Mouse (Mus musculus) neural tube, embryonic 11.5 days (tissue): ENCODE measurements around the gene Dlgap1. TPM values are rescaled to one million over a fixed set of nuclear protein-coding genes. Genes with fewer than 3 reads are reported as not detected.
"Not testable (repeated sequence)": the region's sequence is repeated elsewhere in the genome, so short reads cannot be mapped to it uniquely, and the experiment has no call there.

Source experiments
- ATAC-seq: fragments of 200-750 bp; cut with Nextera tagmentation; 2 replicates; pipeline ENCODE4 v1.8.0; 2017; ENCODE audit warnings: moderate number of reproducible peaks, mild to moderate bottlenecking, moderate TSS enrichment, moderate library complexity; ENCODE audit not compliant: insufficient read depth, low FRiP score, low TSS enrichment
- DNase-seq: peaks from one replicate; pipeline ENCODE4 v3.0.0-alpha.2; 2015; ENCODE audit warnings: low spot score
- H3K27ac ChIP-seq: fragments of 300-500 bp; sonication (generic); 2 replicates; pipeline ENCODE4 v1.5.1; 2014; ENCODE audit warnings: low read depth, mild to moderate bottlenecking, low read length
- H3K27me3 ChIP-seq: fragments of 300-500 bp; sonication (generic); 2 replicates; pipeline ENCODE4 v1.6.1; 2014; ENCODE audit warnings: mild to moderate bottlenecking, low read length, mixed read lengths; ENCODE audit not compliant: control insufficient read depth, insufficient read depth
- H3K36me3 ChIP-seq: fragments of 300-500 bp; sonication (generic); 2 replicates; pipeline ENCODE4 v1.6.1; 2014; ENCODE audit warnings: mild to moderate bottlenecking, low read length, moderate library complexity, mixed read lengths; ENCODE audit not compliant: control insufficient read depth, insufficient read depth
- H3K4me1 ChIP-seq: fragments of 300-500 bp; sonication (generic); 2 replicates; pipeline ENCODE4 v1.6.1; 2014; ENCODE audit warnings: low read length, mixed read lengths; ENCODE audit not compliant: control insufficient read depth, insufficient read depth
- H3K4me2 ChIP-seq: fragments of 300-500 bp; sonication (generic); 2 replicates; pipeline ENCODE4 v1.6.1; 2014; ENCODE audit warnings: low read depth, mild to moderate bottlenecking, moderate library complexity
- H3K4me3 ChIP-seq: fragments of 300-500 bp; sonication (generic); 2 replicates; pipeline ENCODE4 v1.5.1; 2014; ENCODE audit warnings: low read depth, low read length
- H3K9ac ChIP-seq: fragments of 300-500 bp; sonication (generic); 2 replicates; pipeline ENCODE4 v1.6.1; 2014; ENCODE audit warnings: mild to moderate bottlenecking, low read length
- H3K9me3 ChIP-seq: fragments of 300-500 bp; sonication (generic); 2 replicates; pipeline ENCODE4 v1.6.1; 2016; ENCODE audit warnings: low read length; ENCODE audit not compliant: control insufficient read depth
- WGBS: fragments of 180-500 bp; shearing (Covaris S2); extraction: QIAGEN DNeasy Blood & Tissue Kit; methylation state at CpG from one replicate; pipeline ENCODE4 v1.1.7; 2014; 5-methylcytosine and 5-hydroxymethylcytosine counted together
- polyA plus RNA-seq: library from polyadenylated mRNA; unstranded; fragments of >200 nt; fragmentation: Nextera tagmentation; extraction: Ambion mirVana; gene quantifications from 2 replicates; pipeline ENCODE4 v1.2.1, GENCODE M21; 2014

The Dlgap1 gene
- polyA plus RNA-seq, 1 experiment from 2014 or later = 5.9 TPM

- Histone ChIP-seq H3K27me3 (no peaks in the 10 kb centered on the region), H3K4me1 (no peaks in the 10 kb centered on the region), H3K4me3 (no peak overlapping the region), H3K36me3 (no peaks in the 10 kb centered on the region), H3K9me3 (no peaks in the 10 kb centered on the region), H3K4me2 (no peak overlapping the region), H3K9ac (no peak overlapping the region), H3K27ac (no peak overlapping the region)
- WGBS = 82% methylated on average over 7 of the region's 7 CpGs
- ATAC-seq = no peak
- DNase-seq = no peak
Observed at GRCm38 (mm10) chr17:70561547-70561946, 592.7 kb downstream of the Dlgap1 start.

- no peak for ATAC-seq
- DNase-seq = no peak
- Histone ChIP-seq H3K4me1 (no peaks in the 10 kb centered on the region), H3K9ac (no peak overlapping the region), H3K9me3 (no peaks in the 10 kb centered on the region), H3K4me3 (no peak overlapping the region), H3K36me3 (no peaks in the 10 kb centered on the region), H3K27ac (no peak overlapping the region), H3K4me2 (no peak overlapping the region), H3K27me3 (no peaks in the 10 kb centered on the region)
- WGBS = 81% methylated on average over 5 of the region's 5 CpGs
Observed at GRCm38 (mm10) chr17:70570848-70571247, 602.0 kb downstream of the Dlgap1 start.

GRCm38 (mm10) chr17:70583042-70583441 is 614.2 kb downstream of the Dlgap1 start:
- Histone ChIP-seq H3K4me1 (no peaks in the 10 kb centered on the region), H3K9ac (no peak overlapping the region), H3K9me3 (no peaks in the 10 kb centered on the region), H3K4me3 (no peak overlapping the region), H3K36me3 (no peaks in the 10 kb centered on the region), H3K27ac (no peak overlapping the region), H3K27me3 (no peaks in the 10 kb centered on the region), H3K4me2 (no peak overlapping the region)
- DNase-seq = no peak
- ATAC-seq = no peak
- 73% methylated on average over 8 of the region's 8 CpGs for WGBS

- no peak for ATAC-seq
- no peak overlapping the region for H3K9ac ChIP-seq
- DNase-seq = no peak
- H3K4me1 ChIP-seq = 0 out of 2 replicates have a peak, but pooled peaks cover 3% of the 10 kb centered on the region
- H3K4me3 ChIP-seq = no peak overlapping the region
- H3K4me2 ChIP-seq = no peak overlapping the region
- WGBS = 82% methylated on average over 13 of the region's 13 CpGs
- no peaks in the 10 kb centered on the region for H3K36me3 ChIP-seq
- no peaks in the 10 kb centered on the region for H3K27me3 ChIP-seq
- no peak overlapping the region for H3K27ac ChIP-seq
- no peaks in the 10 kb centered on the region for H3K9me3 ChIP-seq
Observed at GRCm38 (mm10) chr17:70586735-70587425, 618.0 kb downstream of the Dlgap1 start.

- WGBS = 79% methylated on average over 2 of the region's 4 CpGs
- H3K9me3 ChIP-seq, DNase-seq, H3K4me1 ChIP-seq, H3K4me2 ChIP-seq, H3K36me3 ChIP-seq, H3K27me3 ChIP-seq, H3K9ac ChIP-seq, H3K4me3 ChIP-seq, H3K27ac ChIP-seq, ATAC-seq: not testable (repeated sequence)
Observed at GRCm38 (mm10) chr17:70587975-70588630, 619.2 kb downstream of the Dlgap1 start.

GRCm38 (mm10) chr17:70588691-70589090 is 619.8 kb downstream of the Dlgap1 start:
- Histone ChIP-seq H3K4me1 (0 out of 2 replicates have a peak, but pooled peaks cover 3% of the 10 kb centered on the region), H3K36me3 (no peaks in the 10 kb centered on the region), H3K4me3 (no peak overlapping the region), H3K27ac (no peak overlapping the region), H3K9ac (no peak overlapping the region), H3K27me3 (no peaks in the 10 kb centered on the region), H3K4me2 (no peak overlapping the region), H3K9me3 (no peaks in the 10 kb centered on the region)
- ATAC-seq (no peak), DNase-seq (no peak)
- WGBS = 74% methylated on average over 6 of the region's 6 CpGs

- DNase-seq (peak; percentile 36), ATAC-seq (peak; percentile 64)
- Histone ChIP-seq H3K36me3 (no peaks in the 10 kb centered on the region), H3K4me2 (no peak overlapping the region), H3K27me3 (no peaks in the 10 kb centered on the region), H3K4me1 (0 out of 2 replicates have a peak, but pooled peaks cover 3% of the 10 kb centered on the region), H3K9ac (no peak overlapping the region), H3K4me3 (no peak overlapping the region), H3K9me3 (no peaks in the 10 kb centered on the region), H3K27ac (no peak overlapping the region)
- WGBS = 53% methylated on average over 13 of the region's 13 CpGs
Observed at GRCm38 (mm10) chr17:70589140-70589539, 620.3 kb downstream of the Dlgap1 start.

GRCm38 (mm10) chr17:70590506-70590905 is 621.6 kb downstream of the Dlgap1 start:
- 75% methylated on average over 6 of the region's 6 CpGs for WGBS
- 0 out of 2 replicates have a peak, but pooled peaks cover 3% of the 10 kb centered on the region for H3K4me1 ChIP-seq
- no peak overlapping the region for H3K9ac ChIP-seq
- H3K36me3 ChIP-seq = no peaks in the 10 kb centered on the region
- no peaks in the 10 kb centered on the region for H3K9me3 ChIP-seq
- no peak for DNase-seq
- no peak overlapping the region for H3K4me3 ChIP-seq
- H3K27ac ChIP-seq = no peak overlapping the region
- no peak overlapping the region for H3K4me2 ChIP-seq
- ATAC-seq = no peak
- no peaks in the 10 kb centered on the region for H3K27me3 ChIP-seq

GRCm38 (mm10) chr17:70594277-70594676 is 625.4 kb downstream of the Dlgap1 start:
- Histone ChIP-seq H3K4me2 (no peak overlapping the region), H3K9ac (no peak overlapping the region), H3K4me1 (0 out of 2 replicates have a peak, but pooled peaks cover 3% of the 10 kb centered on the region), H3K9me3 (no peaks in the 10 kb centered on the region), H3K27me3 (no peaks in the 10 kb centered on the region), H3K27ac (no peak overlapping the region), H3K36me3 (no peaks in the 10 kb centered on the region), H3K4me3 (no peak overlapping the region)
- DNase-seq (no peak), ATAC-seq (no peak)
- 81% methylated on average over 1 of the region's 1 CpGs for WGBS
